Mouse (Mus musculus): ENCODE data around the gene Gm7954.
"Not testable (repeated sequence)": the region's sequence is repeated elsewhere in the genome, so short reads cannot be mapped to it uniquely, and the experiment has no call there.

DNA sequence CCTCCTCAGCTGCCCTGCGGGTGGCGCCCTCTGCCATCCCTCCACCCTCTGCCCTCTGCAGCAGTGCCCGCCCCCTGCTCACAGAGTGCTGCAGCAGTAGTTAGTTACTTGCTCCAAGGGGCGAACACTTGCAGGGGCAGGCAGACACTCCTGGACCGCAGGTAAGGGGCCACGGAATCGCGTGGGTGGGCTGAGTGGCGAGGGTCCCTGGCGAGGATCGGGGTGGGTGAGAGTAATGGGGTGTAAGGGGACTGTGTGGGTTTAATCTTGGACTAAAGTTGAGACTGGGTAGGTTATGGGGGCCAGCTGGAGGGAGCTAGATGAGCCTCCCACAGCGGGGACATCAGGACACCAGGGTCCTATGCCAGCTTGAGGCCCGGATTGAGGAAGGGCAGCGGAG is 28.6 kb downstream of the Gm7954 start:
- TF ChIP-seq CTCF (IDR thresholded peaks at IDR 0.05; ENCODE audit: extremely low read depth, insufficient read length, insufficient replicate concordance, low read depth, low read length); POLR2A (IDR thresholded peaks at IDR 0.05; ENCODE audit: low read depth, low read length): not testable (repeated sequence)
